Mouse (Mus musculus) naive thymus-derived CD4-positive, alpha-beta T cell, adult 2 months (primary cell): Measurements from ENCODE around the gene Gm20605.

Source experiments
- DNase-seq: peaks from one replicate; pipeline ENCODE4 v3.0.0-alpha.2; 2011; ENCODE audit warnings: low read depth

Gene Gm20605

GRCm38 (mm10) chr5:137628498-137629305, at the start of gene Gm20605, which contains the start of the genes Fbxo24 and Lrch4:
Gene Gm20605, plus strand, starts transcription at chr5:137629175.
Gene Fbxo24, minus strand, starts transcription at chr5:137629002.
Gene Lrch4, plus strand, starts transcription at chr5:137629121.
- peak; percentile 100 for DNase-seq

GRCm38 (mm10) chr5:137580246-137580645, 48.7 kb upstream of the Gm20605 start:
- DNase-seq, result no peak

GRCm38 (mm10) chr5:137582702-137583101, 46.3 kb upstream of the Gm20605 start:
- no peak for DNase-seq

- DNase-seq, result no peak
Observed at GRCm38 (mm10) chr5:137583670-137584169, 45.3 kb upstream of the Gm20605 start.

- DNase-seq, result peak; percentile 81
Observed at GRCm38 (mm10) chr5:137584976-137585375, 44.0 kb upstream of the Gm20605 start.

- DNase-seq, result no peak
Observed at GRCm38 (mm10) chr5:137590507-137590906, 38.5 kb upstream of the Gm20605 start.

- DNase-seq, result no peak
Observed at GRCm38 (mm10) chr5:137595921-137596320, 33.1 kb upstream of the Gm20605 start.

GRCm38 (mm10) chr5:137596601-137597261, 32.2 kb upstream of the Gm20605 start:
- peak; percentile 89 for DNase-seq

- DNase-seq, result peak; percentile 22
Observed at GRCm38 (mm10) chr5:137597625-137598024, 31.4 kb upstream of the Gm20605 start.

- peak; percentile 23 for DNase-seq
Observed at GRCm38 (mm10) chr5:137598100-137598826, 30.7 kb upstream of the Gm20605 start.

GRCm38 (mm10) chr5:137599600-137599999, 29.4 kb upstream of the Gm20605 start:
- peak; percentile 46 for DNase-seq

- no peak for DNase-seq
Observed at GRCm38 (mm10) chr5:137600281-137600618, 28.7 kb upstream of the Gm20605 start.

- DNase-seq, result peak; percentile 98
Observed at GRCm38 (mm10) chr5:137600619-137601364, 28.2 kb upstream of the Gm20605 start, which contains the start of gene Mospd3. Gene Mospd3, minus strand, starts transcription at chr5:137601058.

GRCm38 (mm10) chr5:137601365-137601729, 27.6 kb upstream of the Gm20605 start:
- no peak for DNase-seq

GRCm38 (mm10) chr5:137607860-137608653, 20.9 kb upstream of the Gm20605 start:
- DNase-seq, result no peak

- DNase-seq, result no peak
Observed at GRCm38 (mm10) chr5:137608654-137609190, 20.3 kb upstream of the Gm20605 start.

GRCm38 (mm10) chr5:137609292-137609691, 19.7 kb upstream of the Gm20605 start:
- no peak for DNase-seq

GRCm38 (mm10) chr5:137610056-137610455, 18.9 kb upstream of the Gm20605 start:
- no peak for DNase-seq

GRCm38 (mm10) chr5:137610548-137611244, 18.3 kb upstream of the Gm20605 start:
- no peak for DNase-seq

GRCm38 (mm10) chr5:137611245-137611602, 17.8 kb upstream of the Gm20605 start:
- no peak for DNase-seq
